Mouse (Mus musculus): Measurements from ENCODE around the gene Strn4. TPM values are rescaled to one million over a fixed set of nuclear protein-coding genes. Genes with fewer than 3 reads are reported as not detected.

Strn4 gene
- polyA plus RNA-seq, 2 experiments, result 109 to 197 TPM

- peak within 1 kb of the TSS; percentile 60 for H3K4me3 ChIP-seq (replicated peaks; ENCODE audit: low read length)
- DNase-seq (ENCODE audit: low spot score) (peak; percentile 92), ATAC-seq (ENCODE audit: low FRiP score, low read depth) (peak; percentile 89)
- WGBS, result under 1% methylated on average over 23 of the region's 32 CpGs
- H3K9ac ChIP-seq (ENCODE audit: low read depth, low read length, severe bottlenecking), result peak within 1 kb of the TSS; percentile 69
- H3K4me1 ChIP-seq (ENCODE audit: control insufficient read depth, insufficient read depth, low read length), result peaks cover 19% of the 10 kb centered on the region
- H3K27me3 ChIP-seq (ENCODE audit: control insufficient read depth, insufficient read depth, low read length), result no peaks in the 10 kb centered on the region
- H3K36me3 ChIP-seq (ENCODE audit: control insufficient read depth, insufficient read depth, low read length), result peaks cover 45% of the 10 kb centered on the region
- peak within 1 kb of the TSS; percentile 66 for H3K27ac ChIP-seq (replicated peaks; ENCODE audit: low read depth, low read length)
- H3K9me3 ChIP-seq (ENCODE audit: control insufficient read depth, low read length), result no peaks in the 10 kb centered on the region
- peak within 1 kb of the TSS; percentile 91 for H3K4me2 ChIP-seq (replicated peaks; ENCODE audit: low read depth, low read length, severe bottlenecking)
- TF ChIP-seq POLR2A (IDR thresholded peaks at IDR 0.05; ENCODE audit: borderline replicate concordance, extremely low read depth, insufficient read depth, insufficient read length), result no peak
These were observed 27.0 kb downstream of the Strn4 start, which contains the start of gene Prkd2 for GRCm38 (mm10) chr7:16842645-16843063. Gene Prkd2, plus strand, starts transcription at chr7:16842902.

GRCm38 (mm10) chr7:16843441-16844171 is 27.9 kb downstream of the Strn4 start:
- H3K4me1 ChIP-seq (ENCODE audit: control insufficient read depth, insufficient read depth, low read length), result peaks cover 19% of the 10 kb centered on the region
- H3K27me3 ChIP-seq (ENCODE audit: control insufficient read depth, insufficient read depth, low read length), result no peaks in the 10 kb centered on the region

GRCm38 (mm10) chr7:16844696-16845071 is 29.0 kb downstream of the Strn4 start:
- H3K27me3 ChIP-seq (ENCODE audit: control insufficient read depth, insufficient read depth, low read length), result no peaks in the 10 kb centered on the region
- H3K9me3 ChIP-seq (ENCODE audit: control insufficient read depth, low read length), result no peaks in the 10 kb centered on the region
- WGBS, result 33% methylated on average over 3 of the region's 3 CpGs
- H3K27ac ChIP-seq (replicated peaks; ENCODE audit: low read depth, low read length), result peak overlapping the region; percentile 63
- H3K9ac ChIP-seq (ENCODE audit: low read depth, low read length, severe bottlenecking), result peak overlapping the region; percentile 52
- no peak for TF ChIP-seq POLR2A (IDR thresholded peaks at IDR 0.05; ENCODE audit: borderline replicate concordance, extremely low read depth, insufficient read depth, insufficient read length)
- H3K4me2 ChIP-seq (replicated peaks; ENCODE audit: low read depth, low read length, severe bottlenecking), result peak overlapping the region; percentile 91
- peaks cover 44% of the 10 kb centered on the region for H3K36me3 ChIP-seq (ENCODE audit: control insufficient read depth, insufficient read depth, low read length)
- peaks cover 19% of the 10 kb centered on the region for H3K4me1 ChIP-seq (ENCODE audit: control insufficient read depth, insufficient read depth, low read length)
- DNase-seq (ENCODE audit: low spot score), result no peak
- no peak for ATAC-seq (ENCODE audit: low FRiP score, low read depth)
- peak overlapping the region; percentile 60 for H3K4me3 ChIP-seq (replicated peaks; ENCODE audit: low read length)

More at GRCm38 (mm10) chr7:16843441-16844171, 27.9 kb downstream of the Strn4 start:
- DNase-seq (ENCODE audit: low spot score) (peak; percentile 47), ATAC-seq (ENCODE audit: low FRiP score, low read depth) (no peak)
- Histone ChIP-seq H3K4me2 (replicated peaks; ENCODE audit: low read depth, low read length, severe bottlenecking) (peak overlapping the region; percentile 91), H3K9ac (ENCODE audit: low read depth, low read length, severe bottlenecking) (peak overlapping the region; percentile 69), H3K9me3 (ENCODE audit: control insufficient read depth, low read length) (no peaks in the 10 kb centered on the region), H3K27ac (replicated peaks; ENCODE audit: low read depth, low read length) (peak overlapping the region; percentile 66), H3K36me3 (ENCODE audit: control insufficient read depth, insufficient read depth, low read length) (peaks cover 44% of the 10 kb centered on the region), H3K4me3 (replicated peaks; ENCODE audit: low read length) (peak overlapping the region; percentile 60)
- under 1% methylated on average over 33 of the region's 33 CpGs for WGBS
- TF ChIP-seq POLR2A (IDR thresholded peaks at IDR 0.05; ENCODE audit: borderline replicate concordance, extremely low read depth, insufficient read depth, insufficient read length), result no peak

- no peak for ATAC-seq (ENCODE audit: low FRiP score, low read depth)
- Histone ChIP-seq H3K4me1 (ENCODE audit: control insufficient read depth, insufficient read depth, low read length) (peaks cover 19% of the 10 kb centered on the region), H3K4me3 (replicated peaks; ENCODE audit: low read length) (peak overlapping the region; percentile 60), H3K36me3 (ENCODE audit: control insufficient read depth, insufficient read depth, low read length) (peaks cover 44% of the 10 kb centered on the region), H3K4me2 (replicated peaks; ENCODE audit: low read depth, low read length, severe bottlenecking) (peak overlapping the region; percentile 91), H3K9me3 (ENCODE audit: control insufficient read depth, low read length) (no peaks in the 10 kb centered on the region), H3K27ac (replicated peaks; ENCODE audit: low read depth, low read length) (peak overlapping the region; percentile 63), H3K27me3 (ENCODE audit: control insufficient read depth, insufficient read depth, low read length) (no peaks in the 10 kb centered on the region), H3K9ac (ENCODE audit: low read depth, low read length, severe bottlenecking) (peak overlapping the region; percentile 52)
- TF ChIP-seq POLR2A (IDR thresholded peaks at IDR 0.05; ENCODE audit: borderline replicate concordance, extremely low read depth, insufficient read depth, insufficient read length), result no peak
- WGBS, result 18% methylated on average over 14 of the region's 14 CpGs
- DNase-seq (ENCODE audit: low spot score), result no peak
These were observed 29.6 kb downstream of the Strn4 start for GRCm38 (mm10) chr7:16845072-16845819.

GRCm38 (mm10) chr7:16845820-16846167 is 30.1 kb downstream of the Strn4 start:
- DNase-seq (ENCODE audit: low spot score) (no peak), ATAC-seq (ENCODE audit: low FRiP score, low read depth) (no peak)
- Histone ChIP-seq H3K9ac (ENCODE audit: low read depth, low read length, severe bottlenecking) (peak overlapping the region; percentile 52), H3K27me3 (ENCODE audit: control insufficient read depth, insufficient read depth, low read length) (no peaks in the 10 kb centered on the region), H3K4me2 (replicated peaks; ENCODE audit: low read depth, low read length, severe bottlenecking) (peak overlapping the region; percentile 91), H3K27ac (replicated peaks; ENCODE audit: low read depth, low read length) (peak overlapping the region; percentile 63), H3K9me3 (ENCODE audit: control insufficient read depth, low read length) (no peaks in the 10 kb centered on the region), H3K36me3 (ENCODE audit: control insufficient read depth, insufficient read depth, low read length) (peaks cover 44% of the 10 kb centered on the region), H3K4me3 (replicated peaks; ENCODE audit: low read length) (peak overlapping the region; percentile 60), H3K4me1 (ENCODE audit: control insufficient read depth, insufficient read depth, low read length) (peaks cover 19% of the 10 kb centered on the region)
- WGBS, result 35% methylated on average over 10 of the region's 10 CpGs
- no peak for TF ChIP-seq POLR2A (IDR thresholded peaks at IDR 0.05; ENCODE audit: borderline replicate concordance, extremely low read depth, insufficient read depth, insufficient read length)
